Mouse (Mus musculus) lung, postnatal 0 days (tissue): ENCODE measurements at regions not wholly inside any gene's neighbourhood (a gene's known extent, or its start where the extent isn't known, plus 50 kb on each side); places are given as distances from the start of the nearest gene placed in this dataset.

Experiments used
- CTCF ChIP-seq: IDR thresholded peaks from 2 replicates; pipeline ENCODE4 v1.5.1; 2016; ENCODE audit warnings: antibody characterized with exemption, mild to moderate bottlenecking
- EP300 ChIP-seq: IDR thresholded peaks from 2 replicates; pipeline ENCODE4 v1.6.1; 2016; ENCODE audit warnings: antibody characterized with exemption, mild to moderate bottlenecking, control low read depth

DNA sequence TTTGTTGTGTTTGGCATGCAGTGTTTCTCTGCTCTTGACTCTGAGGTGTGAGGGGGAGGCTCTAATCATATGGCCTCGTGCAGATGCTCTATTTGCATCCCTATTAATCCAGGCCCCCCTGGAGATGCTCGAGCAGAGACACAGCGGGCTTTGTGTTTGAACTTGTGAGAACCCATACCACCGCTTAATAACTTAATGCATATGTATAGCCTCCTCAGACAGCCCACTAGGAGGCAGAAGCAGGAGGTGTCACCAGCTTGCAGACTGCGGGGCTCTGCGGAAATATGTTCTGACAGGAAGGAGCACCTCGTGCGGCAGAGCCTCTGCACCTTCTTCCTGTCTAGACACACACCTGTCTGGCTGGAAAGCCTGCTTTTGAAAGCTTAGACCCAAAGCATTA, 113.7 kb downstream of the Barhl2 start:
- TF ChIP-seq CTCF = no peak
- no peak for TF ChIP-seq EP300
